Mouse (Mus musculus) cerebellum, adult (tissue): ENCODE data around the gene Twnk.
A peak's percentile ranks its signal among the peaks of the same experiment; 100 is the strongest.

ENCODE experiments used
- ATAC-seq: cut with Nextera tagmentation; 2 replicates; pipeline ENCODE4 v1.9.2; 2017; ENCODE audit warnings: mild to moderate bottlenecking, moderate library complexity, mixed read lengths; ENCODE audit not compliant: insufficient number of reproducible peaks, low FRiP score, low TSS enrichment

The Twnk gene

GRCm38 (mm10) chr19:45047417-45047934, 42.0 kb downstream of the Twnk start, which contains the start of gene Sfxn3:
Gene Sfxn3 (plus strand): TSS chr19:45047503.
- ATAC-seq, result peak; percentile 77

GRCm38 (mm10) chr19:45047935-45048643, 42.6 kb downstream of the Twnk start:
- peak; percentile 6; the same call in 1 of the 2 replicates for ATAC-seq

GRCm38 (mm10) chr19:45048644-45049365, 43.3 kb downstream of the Twnk start:
- no peak for ATAC-seq

- ATAC-seq, result no peak
Observed at GRCm38 (mm10) chr19:45049523-45049922, 44.1 kb downstream of the Twnk start.

GRCm38 (mm10) chr19:45053451-45053850, 48.0 kb downstream of the Twnk start:
- ATAC-seq, result no peak

GRCm38 (mm10) chr19:45054892-45055690, 49.6 kb downstream of the Twnk start:
- ATAC-seq, result no peak

GRCm38 (mm10) chr19:45056364-45056763, 50.9 kb downstream of the Twnk start:
- ATAC-seq, result 0 out of 2 replicates have a peak, but pooled peaks have one; percentile 27

- ATAC-seq, result no peak
Observed at GRCm38 (mm10) chr19:45056908-45057698, 51.6 kb downstream of the Twnk start.

- no peak for ATAC-seq
Observed at GRCm38 (mm10) chr19:45057724-45058112, 52.3 kb downstream of the Twnk start.

GRCm38 (mm10) chr19:45058113-45058839, 52.8 kb downstream of the Twnk start:
- peak; percentile 85 for ATAC-seq

- ATAC-seq, result no peak
Observed at GRCm38 (mm10) chr19:45058841-45059240, 53.4 kb downstream of the Twnk start.
